Mouse (Mus musculus): ENCODE measurements around the gene Grasp. TPM values are rescaled to one million over a fixed set of nuclear protein-coding genes. Genes with fewer than 3 reads are reported as not detected.

The Grasp gene
- total RNA-seq (2021), result 10 to 100 TPM; 12.9 to 14.0 TPM
- long read RNA-seq, experiment 1, transcript Grasp-201 (8 exons, 2,033 nt), result major isoform, 29 of 33 reads
- long read RNA-seq, experiment 1, partial matches to known transcripts, result 0 of 33 reads
- long read RNA-seq, experiment 1, other reads (novel, unspliced or antisense), result 4 of 33 reads
- long read RNA-seq, experiment 2, transcript Grasp-201 (8 exons, 2,033 nt), result major isoform, 21 of 24 reads
- long read RNA-seq, experiment 2, partial matches to known transcripts, result 0 of 24 reads
- long read RNA-seq, experiment 2, other reads (novel, unspliced or antisense), result 3 of 24 reads

DNA sequence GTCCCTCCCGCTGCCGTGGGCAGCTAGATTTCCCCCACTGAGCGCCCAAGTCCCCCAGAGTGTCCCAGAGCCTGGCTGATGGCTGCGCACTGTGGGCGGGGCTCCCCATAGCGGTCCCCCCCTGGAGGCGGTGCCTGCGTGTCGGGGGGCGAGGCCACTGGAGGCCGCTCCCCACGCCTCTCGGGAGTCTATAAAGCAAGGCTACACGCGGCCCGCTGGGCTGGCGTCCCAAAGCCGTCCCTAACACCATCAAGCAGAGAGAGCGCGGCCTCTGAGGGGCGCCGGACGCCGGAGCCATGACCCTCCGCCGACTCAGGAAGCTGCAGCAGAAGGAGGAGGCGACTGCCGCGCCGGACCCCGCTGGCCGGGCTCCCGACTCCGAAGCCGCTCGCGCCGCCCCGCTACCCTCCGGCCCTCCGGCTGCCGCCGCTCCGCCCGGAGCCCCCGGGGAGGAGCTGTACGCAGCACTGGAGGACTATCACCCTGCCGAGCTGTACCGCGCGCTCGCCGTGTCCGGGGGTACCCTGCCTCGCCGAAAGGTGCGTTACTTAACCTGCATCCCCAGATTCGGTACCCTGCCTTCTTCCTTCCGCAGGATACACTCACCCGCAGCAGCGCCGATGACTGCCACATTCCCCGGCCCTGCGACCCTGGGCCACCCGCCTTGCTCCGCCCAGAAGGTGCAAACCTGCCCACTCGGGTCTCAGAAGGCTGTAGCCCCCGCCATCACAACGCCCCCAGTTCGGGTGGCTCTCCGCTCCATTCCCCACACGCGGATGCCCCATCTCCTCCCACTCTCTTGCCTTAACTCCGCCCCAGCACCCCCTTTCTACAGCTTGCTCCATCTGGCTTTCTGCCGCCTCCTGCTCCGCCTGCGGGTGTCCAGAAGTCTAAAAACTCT is at the start of gene Grasp:
Gene Grasp, plus strand, starts transcription at position 183 of the 901 bp plus-strand sequence.
- intact Hi-C loops (cut with DNase I), result loop anchor here (5.0 kb wide), 2 partner anchors 58 to 93 kb away; partner anchors contain the start of gene Atg101
- DNase-seq, result peak; percentile 94 to 95

- intact Hi-C loops (cut with DNase I), result no loop called here
- DNase-seq, result no peak
Measured at GRCm38 (mm10) chr15:101174294-101175130, 49.5 kb upstream of the Grasp start.

- intact Hi-C loops (cut with DNase I), result no loop called here
- DNase-seq, result no peak
Measured at GRCm38 (mm10) chr15:101175131-101175460, 48.9 kb upstream of the Grasp start.

- DNase-seq, result no peak
- intact Hi-C loops (cut with DNase I), result no loop called here
Measured at GRCm38 (mm10) chr15:101175613-101176283, 48.2 kb upstream of the Grasp start.

- intact Hi-C loops (cut with DNase I), result no loop called here
- no peak for DNase-seq
Measured at GRCm38 (mm10) chr15:101176284-101176680, 47.7 kb upstream of the Grasp start.

GRCm38 (mm10) chr15:101176795-101177691 is 46.9 kb upstream of the Grasp start:
- no peak for DNase-seq
- intact Hi-C loops (cut with DNase I), result no loop called here

DNA sequence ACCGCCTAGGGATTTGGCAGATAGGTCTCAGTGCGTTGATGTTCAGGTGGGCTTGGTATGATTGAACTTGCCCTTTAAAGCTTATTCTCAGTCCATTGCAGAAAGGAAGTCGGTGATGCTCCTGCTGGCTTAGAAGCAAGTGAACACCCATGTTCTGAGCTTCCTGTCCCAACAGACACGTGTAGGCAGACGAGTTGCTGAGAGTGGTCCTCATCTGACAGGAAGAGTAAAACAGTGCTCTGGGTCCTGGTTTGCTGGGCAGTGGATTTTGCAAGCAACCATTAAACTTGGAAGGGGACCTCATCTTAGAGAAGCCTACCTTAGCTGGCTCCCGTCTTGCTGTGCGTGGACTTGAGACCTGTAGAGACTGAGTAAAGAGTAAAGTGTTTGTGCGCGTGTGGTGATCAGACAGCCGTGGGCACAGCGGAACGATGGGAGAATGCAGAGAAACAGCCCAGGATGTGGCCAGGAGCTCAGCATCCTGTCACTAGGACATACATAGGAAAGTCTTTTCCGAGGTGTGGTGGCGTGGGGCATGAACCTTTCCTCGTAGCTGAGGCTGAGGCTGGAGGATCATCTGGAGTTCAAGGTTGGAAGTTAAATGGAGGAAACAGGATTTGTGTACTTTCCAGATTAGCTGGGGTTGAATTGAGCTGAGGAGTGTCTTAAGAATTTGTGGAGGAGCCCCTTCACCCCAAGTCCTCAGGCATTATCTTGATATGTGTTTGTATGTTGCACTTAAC is 43.5 kb upstream of the Grasp start:
- no peak for DNase-seq
- intact Hi-C loops (cut with DNase I), result no loop called here

DNA sequence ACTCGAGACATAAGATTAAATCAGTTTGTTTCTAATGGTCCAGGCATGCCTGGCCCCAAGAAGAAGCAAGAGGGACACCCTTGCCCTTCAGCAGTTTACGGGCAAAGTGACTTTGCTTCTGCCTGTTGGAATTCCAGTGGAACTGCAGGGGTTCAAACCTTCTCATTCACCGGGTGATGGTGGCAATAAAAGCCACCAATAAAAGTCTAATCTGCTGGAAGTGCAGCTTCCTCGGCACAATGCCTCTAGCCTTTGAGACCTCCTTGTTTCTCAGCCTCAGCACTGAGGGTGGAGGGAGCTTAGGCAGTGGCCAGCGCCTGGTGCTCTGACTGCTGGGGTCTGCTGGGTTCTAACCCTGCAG is 42.9 kb upstream of the Grasp start:
- intact Hi-C loops (cut with DNase I), result no loop called here
- no peak for DNase-seq

- DNase-seq, result no peak
- intact Hi-C loops (cut with DNase I), result no loop called here
Measured at GRCm38 (mm10) chr15:101181500-101181899, 42.5 kb upstream of the Grasp start.

GRCm38 (mm10) chr15:101182676-101183075 is 41.3 kb upstream of the Grasp start:
- intact Hi-C loops (cut with DNase I), result no loop called here
- DNase-seq, result no peak

DNA sequence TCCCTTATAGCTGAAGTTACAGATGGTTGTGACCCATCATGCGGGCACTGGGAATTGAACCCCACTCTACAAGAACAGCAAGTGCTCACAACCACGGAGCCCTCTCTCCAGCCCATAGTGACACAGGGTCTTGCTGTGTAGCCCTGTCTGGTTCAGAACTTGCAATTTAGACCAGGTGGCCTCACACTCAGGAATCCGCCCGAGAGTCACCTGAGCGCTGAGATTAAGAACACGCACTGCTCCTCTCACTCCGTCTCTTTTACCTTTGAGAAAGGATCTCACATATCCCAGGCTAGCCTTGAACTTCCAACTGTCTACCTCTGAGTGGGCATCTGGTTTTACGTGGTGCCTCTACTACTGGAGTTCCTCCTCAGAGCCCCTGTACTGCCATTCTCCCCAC is 39.7 kb upstream of the Grasp start:
- DNase-seq, result no peak
- intact Hi-C loops (cut with DNase I), result no loop called here

GRCm38 (mm10) chr15:101185549-101185948 is 38.4 kb upstream of the Grasp start:
- intact Hi-C loops (cut with DNase I), result no loop called here

DNA sequence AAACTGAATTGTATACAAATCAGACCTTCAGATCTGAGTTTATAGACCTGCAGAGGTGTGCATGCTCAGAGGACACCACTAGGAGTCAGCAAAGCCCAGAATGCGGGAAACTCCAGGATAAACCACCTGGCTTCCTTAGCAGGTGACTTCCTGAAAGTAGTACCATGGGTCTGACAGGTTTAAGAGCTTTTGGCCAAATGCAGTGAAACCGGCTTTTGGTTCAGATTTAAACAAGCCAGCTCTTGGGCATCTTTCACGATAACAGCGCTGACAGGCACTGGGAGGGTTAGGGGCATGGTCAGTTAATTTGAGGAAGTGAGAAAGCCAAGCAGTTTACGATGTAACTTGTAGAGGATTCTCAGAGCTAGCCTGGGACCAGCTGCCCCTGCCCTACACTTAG is 36.1 kb upstream of the Grasp start:
- DNase-seq, result no peak
- intact Hi-C loops (cut with DNase I), result no loop called here

More at GRCm38 (mm10) chr15:101185549-101185948, 38.4 kb upstream of the Grasp start:
- no peak for DNase-seq

DNA sequence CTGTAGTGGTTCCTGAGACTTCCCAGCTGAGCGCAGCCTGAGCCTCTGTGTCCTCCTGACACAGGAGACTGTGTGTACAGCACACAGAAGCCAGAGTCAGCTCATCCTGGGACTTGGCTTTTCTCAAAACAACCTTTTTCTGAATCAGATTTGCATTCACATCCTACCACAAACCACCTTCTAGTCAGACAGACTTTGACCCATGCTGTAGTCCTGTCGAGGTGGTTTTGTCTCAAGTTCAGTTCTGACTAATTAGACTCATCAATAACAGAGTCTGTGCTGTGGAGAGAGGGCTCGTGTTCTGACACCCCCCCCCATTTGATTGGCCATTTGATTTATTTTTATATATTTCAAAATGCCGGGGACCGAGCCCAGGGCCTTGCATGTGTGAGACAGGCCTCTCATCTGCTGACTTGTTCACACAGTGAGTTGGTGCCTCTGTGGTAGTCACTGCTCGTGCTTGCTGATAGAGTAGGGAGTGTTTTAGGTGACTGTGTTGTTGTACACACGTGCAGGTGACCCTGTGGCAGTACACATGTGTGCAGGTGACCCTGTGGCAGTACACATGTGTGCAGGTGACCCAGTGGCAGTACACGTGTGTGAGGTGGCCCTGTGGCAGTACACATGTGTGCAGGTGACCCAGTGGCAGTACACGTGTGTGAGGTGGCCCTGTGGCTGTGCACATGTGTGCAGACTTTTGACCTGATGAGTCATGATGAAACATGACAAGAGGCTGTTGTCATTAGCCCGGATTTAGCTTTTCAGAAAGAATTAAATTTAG is 33.8 kb upstream of the Grasp start:
- intact Hi-C loops (cut with DNase I), result no loop called here

DNA sequence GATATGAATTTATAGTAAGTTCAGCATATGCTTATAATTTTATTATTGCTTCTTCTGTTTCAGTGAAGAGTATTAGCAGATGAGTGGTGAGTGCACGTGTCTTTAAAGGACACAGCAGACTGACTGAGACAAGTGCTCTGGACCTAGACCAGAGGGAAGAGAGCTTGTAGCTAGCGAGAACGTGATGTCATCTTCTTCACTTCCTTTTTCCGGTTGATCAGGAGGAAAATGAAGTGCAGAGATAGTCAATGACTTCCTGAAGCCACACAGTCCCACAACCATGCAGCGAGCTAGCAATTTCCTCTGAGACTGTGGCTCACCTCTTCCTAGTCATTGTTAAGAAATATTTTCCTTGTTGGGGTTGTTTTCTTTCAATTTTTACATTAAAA is 33.2 kb upstream of the Grasp start:
- intact Hi-C loops (cut with DNase I), result no loop called here

More for the DNA sequence above, 33.8 kb upstream of the Grasp start:
- DNase-seq, result no peak

DNA sequence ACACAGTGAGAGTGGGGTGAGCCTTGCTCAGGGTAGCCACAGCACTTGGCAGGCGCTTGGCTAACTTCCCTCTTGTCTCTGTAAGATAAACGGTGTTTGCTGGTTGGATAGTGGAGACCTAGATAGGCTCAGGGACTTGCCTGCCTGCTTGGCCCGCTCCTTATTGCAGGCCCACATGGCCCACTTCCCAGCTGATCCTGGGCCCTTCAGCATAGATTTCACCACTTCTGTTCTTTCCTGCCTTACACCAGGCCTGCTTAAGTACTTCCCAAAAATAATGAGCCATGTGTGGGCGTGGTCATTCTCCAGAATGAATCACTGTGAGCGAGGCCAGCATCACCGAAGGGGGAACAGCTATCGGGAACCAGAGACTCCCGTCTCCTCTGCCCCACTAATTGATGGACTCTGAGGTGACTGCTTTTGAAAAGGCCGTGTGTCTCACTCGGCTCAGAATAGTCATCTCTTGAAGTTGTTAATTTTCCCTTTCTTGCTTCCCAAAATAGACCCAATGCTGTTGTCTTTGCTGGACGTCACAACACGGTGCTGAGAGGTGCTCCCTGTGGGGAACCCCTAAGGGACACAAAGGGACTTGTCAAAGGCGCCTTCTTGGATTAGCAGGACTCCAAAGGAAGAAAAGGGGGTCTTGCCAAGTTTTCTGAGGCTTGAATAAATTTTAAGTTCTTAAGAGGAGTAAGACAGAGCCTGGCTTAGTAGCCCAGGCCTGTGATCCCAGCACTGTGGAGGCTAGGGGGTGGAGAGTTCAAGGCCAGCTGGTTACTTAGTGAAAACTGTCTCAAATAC is 32.3 kb upstream of the Grasp start:
- DNase-seq, result peak; percentile 63 to 71
- intact Hi-C loops (cut with DNase I), result no loop called here

More for the DNA sequence above, 33.2 kb upstream of the Grasp start:
- DNase-seq, result no peak

GRCm38 (mm10) chr15:101192260-101192640 is 31.7 kb upstream of the Grasp start:
- intact Hi-C loops (cut with DNase I), result no loop called here
- no peak for DNase-seq

All from heart, postnatal 14 days (tissue).